Mouse (Mus musculus) stomach, postnatal 0 days (tissue): ENCODE data around the gene Eml6. TPM values are rescaled to one million over a fixed set of nuclear protein-coding genes. Genes with fewer than 3 reads are reported as not detected.

ENCODE experiments used
- ATAC-seq: fragments of 200-750 bp; cut with Nextera tagmentation; 2 replicates; pipeline ENCODE4 v1.8.0; 2017; ENCODE audit not compliant: low FRiP score, low TSS enrichment
- DNase-seq: peaks from one replicate; pipeline ENCODE4 v3.0.0-alpha.2; 2016; ENCODE audit warnings: low spot score
- H3K27ac ChIP-seq: fragments of 300-500 bp; sonication (generic); replicated peaks from 2 replicates; pipeline ENCODE4 v1.5.1; 2014; ENCODE audit warnings: mild to moderate bottlenecking, control low read depth
- H3K27me3 ChIP-seq: fragments of 300-500 bp; sonication (generic); 2 replicates; pipeline ENCODE4 v1.6.1; 2014; ENCODE audit warnings: low read length; ENCODE audit not compliant: control insufficient read depth, insufficient read depth
- H3K36me3 ChIP-seq: fragments of 300-500 bp; sonication (generic); 2 replicates; pipeline ENCODE4 v1.6.1; 2014; ENCODE audit warnings: low read length, mixed read lengths; ENCODE audit not compliant: control insufficient read depth, insufficient read depth
- H3K4me1 ChIP-seq: fragments of 300-500 bp; sonication (generic); replicated peaks from 2 replicates; pipeline ENCODE4 v1.6.1; 2014; ENCODE audit warnings: antibody characterized with exemption; ENCODE audit not compliant: control insufficient read depth, insufficient read depth
- H3K4me2 ChIP-seq: fragments of 300-500 bp; sonication (generic); replicated peaks from 2 replicates; pipeline ENCODE4 v1.6.1; 2014; ENCODE audit warnings: low read depth, mild to moderate bottlenecking, control low read depth, moderate library complexity
- H3K4me3 ChIP-seq: fragments of 300-500 bp; sonication (generic); 2 replicates; pipeline ENCODE4 v1.5.1; 2014; ENCODE audit warnings: low read depth, low read length, control low read depth
- H3K9ac ChIP-seq: fragments of 300-500 bp; sonication (generic); 2 replicates; pipeline ENCODE4 v1.6.1; 2014; ENCODE audit warnings: mild to moderate bottlenecking, low read length, control low read depth, mixed read lengths
- H3K9me3 ChIP-seq: fragments of 300-500 bp; sonication (generic); 2 replicates; pipeline ENCODE4 v1.6.1; 2016; ENCODE audit warnings: low read length; ENCODE audit not compliant: control insufficient read depth
- CTCF ChIP-seq: IDR thresholded peaks from 2 replicates; pipeline ENCODE4 v1.5.1; 2016; ENCODE audit warnings: antibody characterized with exemption, low read depth, mild to moderate bottlenecking, moderate library complexity
- EP300 ChIP-seq: optimal IDR thresholded peaks from 2 replicates; pipeline ENCODE3; 2016; ENCODE audit warnings: antibody characterized with exemption
- WGBS: fragments of 180-500 bp; shearing (Covaris S2); extraction: QIAGEN DNeasy Blood & Tissue Kit; methylation state at CpG from one replicate; pipeline ENCODE4 v1.1.7; 2014; 5-methylcytosine and 5-hydroxymethylcytosine counted together
- polyA plus RNA-seq: library from polyadenylated mRNA; unstranded; fragments of >200 nt; fragmentation: Nextera tagmentation; extraction: Ambion mirVana; gene quantifications from 2 replicates; pipeline ENCODE4 v1.2.1, GENCODE M21; 2015

Gene Eml6
- 0.39 and 0.44 TPM in 2 replicates for polyA plus RNA-seq

GRCm38 (mm10) chr11:30025835-30026472 lies at the start of gene Eml6:
Eml6 (minus strand) TSS chr11:30026033.
- no peaks in the 10 kb centered on the region for H3K9me3 ChIP-seq
- DNase-seq (peak; percentile 97), ATAC-seq (peak; percentile 100)
- peaks cover 3% of the 10 kb centered on the region; the same call in 1 of the 2 replicates for H3K27me3 ChIP-seq
- WGBS, result under 1% methylated on average over 39 of the region's 39 CpGs
- H3K36me3 ChIP-seq, result no peaks in the 10 kb centered on the region
- peak within 1 kb of the TSS; percentile 65 for H3K9ac ChIP-seq
- peak within 1 kb of the TSS; percentile 88 for H3K4me2 ChIP-seq
- TF ChIP-seq EP300 (no peak), CTCF (peak; percentile 67)
- no peaks in the 10 kb centered on the region for H3K4me1 ChIP-seq
- peak within 1 kb of the TSS; percentile 57 for H3K4me3 ChIP-seq
- H3K27ac ChIP-seq, result peak within 1 kb of the TSS; percentile 56

DNA sequence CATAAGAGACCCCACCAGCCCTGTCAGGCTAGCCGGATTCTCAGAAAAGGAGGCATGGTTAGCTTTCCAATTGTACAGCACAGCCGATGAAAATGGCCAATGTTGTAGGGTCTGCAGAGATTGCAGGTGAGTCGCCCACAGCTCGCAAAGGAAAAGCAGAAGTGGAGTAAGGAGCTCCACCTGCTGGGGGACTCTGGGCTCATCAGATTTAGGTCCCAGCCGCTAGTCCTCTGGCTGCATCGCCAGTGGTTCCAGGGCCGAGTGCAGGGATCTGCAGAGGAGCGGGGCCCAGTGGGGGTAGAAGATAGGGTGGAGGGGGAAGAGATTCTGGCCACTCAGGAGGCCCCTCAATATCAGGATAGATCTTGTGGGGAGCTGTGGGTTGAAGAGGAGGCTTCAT lies 31.5 kb upstream of the Eml6 start:
- Histone ChIP-seq H3K4me1 (no peaks in the 10 kb centered on the region), H3K36me3 (no peaks in the 10 kb centered on the region), H3K4me3 (no peak overlapping the region), H3K27me3 (no peaks in the 10 kb centered on the region), H3K9me3 (no peaks in the 10 kb centered on the region), H3K27ac (no peak overlapping the region), H3K4me2 (no peak overlapping the region), H3K9ac (no peak overlapping the region)
- TF ChIP-seq CTCF (peak; percentile 64), EP300 (no peak)
- DNase-seq (peak; percentile 35), ATAC-seq (no peak)
- 32% methylated on average over 8 of the region's 8 CpGs for WGBS

DNA sequence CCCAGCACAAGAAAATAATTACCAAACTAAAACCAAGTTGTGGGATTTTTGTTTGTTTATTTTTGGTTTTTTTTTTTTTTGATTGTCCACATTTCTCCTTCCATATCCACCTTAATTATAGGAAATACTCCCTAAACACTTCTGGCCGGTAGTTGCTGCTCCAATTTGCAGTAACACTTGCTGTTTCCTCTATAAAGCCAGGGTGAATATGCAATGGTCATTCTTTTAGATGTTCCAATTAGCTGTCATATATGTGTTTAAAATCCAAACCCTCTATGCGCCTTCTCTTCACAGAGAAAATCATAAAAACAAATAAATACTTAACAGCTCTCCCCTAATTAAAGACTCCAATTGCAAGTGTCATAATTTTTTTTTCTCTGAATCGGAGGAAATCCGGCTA lies 689 bp downstream of the Eml6 start:
- TF ChIP-seq EP300 (no peak), CTCF (no peak)
- peak overlapping the region; percentile 57 for H3K4me3 ChIP-seq
- no peak overlapping the region; the same call in 1 of the 2 replicates for H3K9ac ChIP-seq
- WGBS, result 7% methylated on average over 4 of the region's 4 CpGs
- H3K4me2 ChIP-seq, result peak overlapping the region; percentile 88
- no peaks in the 10 kb centered on the region for H3K36me3 ChIP-seq
- H3K27me3 ChIP-seq, result peaks cover 3% of the 10 kb centered on the region; the same call in 1 of the 2 replicates
- ATAC-seq (no peak), DNase-seq (no peak)
- no peaks in the 10 kb centered on the region for H3K4me1 ChIP-seq
- no peaks in the 10 kb centered on the region for H3K9me3 ChIP-seq
- no peak overlapping the region for H3K27ac ChIP-seq

GRCm38 (mm10) chr11:30024261-30025071 lies 1.4 kb downstream of the Eml6 start:
- Histone ChIP-seq H3K4me3 (peak overlapping the region; percentile 57), H3K27me3 (peaks cover 3% of the 10 kb centered on the region; the same call in 1 of the 2 replicates), H3K4me2 (peak overlapping the region; percentile 88), H3K27ac (no peak overlapping the region), H3K36me3 (no peaks in the 10 kb centered on the region), H3K9me3 (no peaks in the 10 kb centered on the region), H3K9ac (peak overlapping the region; percentile 51), H3K4me1 (no peaks in the 10 kb centered on the region)
- TF ChIP-seq EP300, result no peak
- no peak for ATAC-seq
- peak; percentile 51 for DNase-seq
- 2% methylated on average over 57 of the region's 57 CpGs for WGBS

DNA sequence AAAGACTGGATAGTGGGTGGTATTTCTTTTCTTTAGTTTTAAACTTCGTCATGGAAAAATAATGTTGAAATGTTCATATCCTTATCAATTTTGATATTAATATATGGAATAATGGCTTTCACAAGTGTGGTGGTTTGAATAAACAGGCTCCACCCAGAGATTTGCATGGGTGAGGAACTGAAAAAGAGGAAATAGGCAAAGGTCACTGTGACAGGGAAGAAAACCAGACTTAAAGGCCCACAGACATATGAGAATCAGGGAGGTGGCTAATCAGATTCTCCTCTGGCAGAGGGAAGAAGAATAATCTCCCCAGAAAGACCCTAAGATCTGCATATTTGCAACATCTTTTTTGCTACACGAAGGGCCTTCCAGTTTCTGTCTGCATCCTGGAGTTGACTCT lies 39.6 kb downstream of the Eml6 start:
- WGBS, result 54% methylated on average over 2 of the region's 2 CpGs
- no peak overlapping the region for H3K27ac ChIP-seq
- H3K4me2 ChIP-seq, result no peak overlapping the region
- H3K4me1 ChIP-seq, result no peaks in the 10 kb centered on the region
- ATAC-seq (no peak), DNase-seq (no peak)
- H3K27me3 ChIP-seq, result no peaks in the 10 kb centered on the region
- no peak overlapping the region for H3K4me3 ChIP-seq
- no peaks in the 10 kb centered on the region for H3K36me3 ChIP-seq
- TF ChIP-seq EP300 (no peak), CTCF (no peak)
- H3K9ac ChIP-seq, result no peak overlapping the region
- H3K9me3 ChIP-seq, result no peaks in the 10 kb centered on the region

- no peak overlapping the region for H3K4me3 ChIP-seq
- TF ChIP-seq CTCF (no peak), EP300 (no peak)
- DNase-seq, result no peak
- no peak overlapping the region for H3K27ac ChIP-seq
- H3K27me3 ChIP-seq, result no peaks in the 10 kb centered on the region
- no peak overlapping the region for H3K9ac ChIP-seq
- ATAC-seq, result no peak
- H3K9me3 ChIP-seq, result no peaks in the 10 kb centered on the region
- no peaks in the 10 kb centered on the region for H3K36me3 ChIP-seq
- no peaks in the 10 kb centered on the region for H3K4me1 ChIP-seq
- no peak overlapping the region for H3K4me2 ChIP-seq
- WGBS, result 80% methylated on average over 1 of the region's 1 CpGs
Observed at GRCm38 (mm10) chr11:29968874-29969273, 57.0 kb downstream of the Eml6 start.
